Mouse (Mus musculus) MEL-GATA-1-ER (cell line): Measurements from ENCODE around the gene Bax.

ENCODE experiments used
- DNase-seq: peaks from one replicate; pipeline ENCODE4 v3.0.0-alpha.2; 2012; ENCODE audit warnings: low read depth; ENCODE audit errors: extremely low read depth

Bax gene

DNA sequence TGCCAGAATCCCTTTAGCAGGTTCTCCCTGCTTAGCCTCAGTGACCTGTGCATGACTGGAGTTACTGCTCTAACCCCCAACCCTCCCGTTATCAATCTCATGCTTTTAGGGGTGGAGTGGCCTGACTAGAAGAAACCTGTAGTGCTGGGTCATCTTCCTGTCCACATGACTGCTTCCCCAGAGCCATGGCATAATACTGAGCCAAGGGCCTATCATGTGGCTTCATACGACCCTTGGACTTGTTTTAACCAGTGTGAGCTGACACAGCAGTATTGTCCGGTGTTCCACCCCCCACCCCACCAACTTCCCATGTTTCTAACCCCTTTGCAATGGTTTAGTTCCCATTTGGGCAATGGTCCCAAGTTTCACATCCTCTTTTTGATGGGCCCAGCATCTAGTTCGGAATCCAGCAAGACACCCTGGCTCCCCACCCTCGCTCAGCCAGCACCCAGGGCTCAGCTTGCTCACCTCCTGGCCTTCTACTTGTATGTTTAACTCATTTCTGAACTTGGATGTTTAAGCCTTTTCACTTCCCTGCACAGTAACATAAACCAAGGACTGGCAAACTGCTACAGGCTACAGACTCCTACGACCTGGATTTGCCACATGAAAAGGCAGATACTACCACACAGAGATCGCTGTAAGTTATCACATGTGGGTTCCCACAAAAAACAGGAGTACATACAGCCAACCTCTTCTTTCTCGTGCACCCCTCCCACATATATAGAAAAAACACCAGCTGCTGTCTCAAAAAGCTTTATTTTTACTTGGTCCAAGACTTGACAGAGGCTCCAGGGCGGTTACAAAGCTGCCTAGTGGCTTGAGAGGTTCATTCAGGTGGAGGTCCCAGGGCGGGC is 9.3 kb downstream of the Bax start:
- DNase-seq, result peak; percentile 56

GRCm38 (mm10) chr7:45456721-45457203 is 9.9 kb downstream of the Bax start:
- no peak for DNase-seq

DNA sequence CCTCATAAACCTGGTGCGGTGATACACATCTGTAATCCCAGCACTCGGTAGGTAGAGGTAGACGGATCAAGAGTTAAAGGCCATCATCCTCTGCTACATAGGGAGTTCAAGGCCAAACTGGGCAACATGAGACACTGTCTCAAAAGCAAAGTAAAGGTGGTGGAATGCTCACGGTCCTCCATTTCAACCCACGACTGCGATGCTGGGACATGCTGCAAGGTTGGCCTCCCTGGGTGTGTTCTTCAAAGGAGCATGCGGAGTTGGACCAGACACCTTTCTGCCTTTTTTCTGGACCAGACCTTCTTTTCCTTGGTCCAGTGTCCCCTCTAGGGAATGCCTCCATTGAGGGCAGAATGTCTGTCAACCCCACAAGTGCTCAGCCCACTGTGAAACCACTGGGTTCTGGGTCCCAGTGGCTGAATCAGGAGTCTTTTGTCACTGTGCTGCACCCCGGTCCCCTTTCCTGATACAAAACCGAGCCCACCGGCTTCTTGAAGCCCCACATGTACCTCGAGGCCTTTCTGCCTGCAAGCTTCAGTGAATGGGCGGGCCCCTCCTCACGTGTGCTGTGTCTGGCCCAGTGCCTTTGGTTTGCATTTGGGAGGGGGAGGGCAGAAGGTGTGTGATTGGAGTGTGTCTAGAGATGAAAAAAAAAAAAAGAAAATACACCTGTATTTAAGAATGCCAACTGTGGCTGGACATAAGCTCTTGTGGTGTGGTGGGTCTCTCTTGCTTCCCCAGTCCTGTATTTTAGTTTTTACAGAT is 10.6 kb downstream of the Bax start:
- no peak for DNase-seq

- no peak for DNase-seq
Measured at GRCm38 (mm10) chr7:45454971-45455370, 11.7 kb downstream of the Bax start.

DNA sequence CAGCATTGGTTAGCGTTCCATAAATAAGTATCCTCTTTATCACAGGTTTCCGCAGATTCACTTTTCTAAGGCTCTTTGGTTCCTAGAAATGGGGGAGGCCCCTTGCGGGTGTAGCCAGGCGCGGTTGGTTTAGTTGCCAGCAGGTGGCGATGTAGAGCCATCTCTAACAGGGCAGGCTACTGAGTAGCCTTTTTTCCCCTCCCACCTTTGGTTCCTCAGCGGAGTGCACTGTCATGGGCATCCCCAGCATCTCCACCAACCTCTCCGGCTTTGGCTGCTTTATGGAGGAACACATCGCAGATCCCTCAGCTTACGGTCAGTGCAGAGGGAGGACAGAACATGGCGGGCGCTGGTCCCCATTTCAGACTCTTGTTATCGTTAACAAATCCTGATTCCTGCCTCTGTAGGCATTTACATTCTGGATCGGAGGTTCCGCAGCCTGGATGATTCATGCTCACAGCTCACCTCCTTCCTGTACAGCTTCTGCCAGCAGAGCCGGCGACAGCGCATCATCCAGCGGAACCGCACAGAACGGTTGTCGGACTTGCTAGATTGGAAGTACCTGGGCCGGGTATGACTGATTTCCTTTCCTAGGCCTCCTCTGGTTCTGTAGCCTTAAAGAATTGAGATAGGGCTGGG is 15.2 kb downstream of the Bax start:
- peak; percentile 60 for DNase-seq

GRCm38 (mm10) chr7:45449974-45450373 is 16.7 kb downstream of the Bax start:
- DNase-seq, result no peak

- DNase-seq, result no peak
Measured at GRCm38 (mm10) chr7:45447325-45447990, 19.2 kb downstream of the Bax start.

DNA sequence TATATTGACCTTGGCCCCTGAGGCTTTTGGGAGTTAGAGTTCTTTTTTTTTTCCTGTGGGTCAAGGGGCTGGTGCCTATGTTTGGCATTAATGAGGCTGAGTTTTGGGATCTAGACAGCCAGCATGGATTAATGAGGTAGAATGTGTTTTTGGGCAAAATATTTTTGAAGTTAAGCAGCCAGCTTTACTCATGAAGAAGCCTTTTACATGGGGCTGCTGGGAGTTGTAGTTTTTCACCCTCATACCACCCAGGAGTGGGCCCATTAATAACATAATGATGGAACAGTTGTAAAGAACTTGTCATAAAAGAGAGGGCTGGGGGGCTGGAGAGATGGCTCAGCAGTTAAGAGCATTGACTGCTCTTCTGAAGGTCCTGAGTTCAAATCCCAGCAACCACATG is 20.1 kb downstream of the Bax start:
- no peak for DNase-seq

DNA sequence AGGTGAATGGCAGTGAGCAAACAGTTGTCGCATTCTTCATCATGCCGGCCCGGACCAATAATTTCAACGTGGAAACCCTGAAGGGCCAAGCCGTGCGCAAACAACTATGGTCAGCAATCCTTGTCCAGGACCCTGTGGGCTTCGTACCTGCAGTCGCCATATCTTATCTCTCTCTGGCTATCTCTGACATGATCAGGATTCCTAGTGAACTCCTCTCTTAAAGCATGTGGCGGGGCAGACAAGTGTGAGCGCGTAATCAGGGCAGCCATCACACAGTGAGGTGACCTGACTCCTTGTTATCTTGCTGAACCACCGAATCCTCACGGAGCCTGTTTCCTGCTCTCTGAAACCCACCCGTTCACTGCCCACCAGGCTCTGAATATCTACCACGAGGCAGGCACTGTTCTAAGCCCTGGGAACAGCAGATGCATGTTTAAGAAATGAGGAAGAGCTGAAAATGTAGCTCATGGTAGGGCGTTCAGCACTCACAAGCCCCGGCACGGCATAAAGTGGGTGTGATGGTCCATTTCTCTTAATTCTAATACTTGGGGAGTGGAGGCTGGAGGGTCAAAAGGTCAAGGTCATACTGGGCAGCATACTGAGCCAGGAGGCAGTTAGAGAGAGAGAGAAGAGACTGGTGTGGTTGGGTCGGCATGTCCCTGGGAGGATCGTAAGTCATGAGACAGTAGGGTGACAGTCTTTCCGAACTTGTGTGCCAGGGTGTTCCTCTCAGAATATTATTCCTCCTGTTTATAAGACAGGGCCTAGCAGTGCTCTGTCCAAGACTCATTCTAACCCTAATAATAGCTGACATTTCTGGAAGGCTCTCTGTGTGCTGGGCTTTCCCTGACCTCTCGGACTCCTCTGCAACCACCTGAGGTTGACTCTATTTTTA is 22.9 kb downstream of the Bax start:
- no peak for DNase-seq

DNA sequence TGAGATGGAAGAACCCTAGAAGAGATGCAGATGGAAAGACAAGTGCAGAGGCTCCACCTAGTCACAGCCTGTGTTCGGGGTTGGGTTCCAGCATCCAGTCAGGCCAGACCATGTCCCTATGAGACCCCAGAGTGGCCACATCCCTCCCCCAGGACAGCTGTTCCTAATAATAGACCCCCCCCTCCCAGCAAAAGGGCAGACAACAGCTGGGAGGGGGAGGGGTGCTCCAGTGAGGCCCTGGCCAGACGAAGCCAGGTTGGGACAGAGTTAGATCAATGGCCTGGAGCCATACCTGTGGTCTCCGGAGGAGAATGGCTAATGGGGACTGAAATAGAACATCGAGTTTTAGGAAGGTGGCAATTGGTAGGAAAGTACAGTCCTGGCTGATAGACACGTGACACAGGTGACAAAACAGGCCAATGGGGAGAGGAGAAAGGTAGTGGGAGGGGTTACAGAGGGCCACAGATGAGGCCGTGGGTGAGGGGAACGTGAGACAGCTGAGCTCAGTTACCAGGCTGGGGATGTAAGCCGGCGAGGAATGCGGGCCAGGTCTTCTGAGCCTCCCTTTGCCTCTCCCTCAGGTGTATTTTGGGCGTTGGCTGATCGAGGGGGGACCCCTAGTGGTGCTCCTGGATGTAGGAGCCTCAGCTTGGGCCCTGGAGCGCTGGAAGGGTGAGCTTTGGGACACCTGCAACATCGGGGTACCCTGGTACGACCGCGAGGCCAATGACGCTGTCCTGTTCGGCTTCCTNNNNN is 29.0 kb downstream of the Bax start, which contains the start of gene Ruvbl2:
Ruvbl2 (minus strand) TSS at position 576 of the 756 bp plus-strand sequence.
- DNase-seq, result no peak

- no peak for DNase-seq
Measured at GRCm38 (mm10) chr7:45437046-45437445, 29.7 kb downstream of the Bax start.

GRCm38 (mm10) chr7:45436444-45436843 is 30.3 kb downstream of the Bax start:
- DNase-seq, result no peak

DNA sequence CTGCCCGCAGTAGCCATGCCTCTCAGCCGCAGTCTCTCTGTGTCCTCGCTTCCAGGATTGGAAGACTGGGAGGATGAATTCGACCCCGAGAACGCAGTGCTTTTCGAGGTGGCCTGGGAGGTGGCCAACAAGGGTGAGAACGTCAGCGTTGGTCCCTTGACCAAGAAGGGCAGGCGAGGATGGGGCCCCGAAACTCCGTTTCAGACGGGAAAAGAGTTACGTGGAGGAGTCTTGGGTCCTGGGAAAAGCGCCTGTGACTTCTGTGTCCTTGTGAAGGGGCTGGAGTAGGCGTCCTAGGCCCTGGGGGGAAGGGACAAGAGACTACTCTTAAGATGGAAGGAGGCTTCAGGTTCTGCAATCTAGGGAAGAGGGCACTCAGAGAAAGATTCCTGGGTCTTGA is 31.7 kb downstream of the Bax start:
- no peak for DNase-seq

GRCm38 (mm10) chr7:45434203-45435015 is 32.3 kb downstream of the Bax start, which contains the start of gene Gys1:
Gys1 (plus strand) TSS chr7:45434844.
- DNase-seq, result peak; percentile 99

- DNase-seq, result no peak
Measured at GRCm38 (mm10) chr7:45433835-45434202, 32.9 kb downstream of the Bax start.

DNA sequence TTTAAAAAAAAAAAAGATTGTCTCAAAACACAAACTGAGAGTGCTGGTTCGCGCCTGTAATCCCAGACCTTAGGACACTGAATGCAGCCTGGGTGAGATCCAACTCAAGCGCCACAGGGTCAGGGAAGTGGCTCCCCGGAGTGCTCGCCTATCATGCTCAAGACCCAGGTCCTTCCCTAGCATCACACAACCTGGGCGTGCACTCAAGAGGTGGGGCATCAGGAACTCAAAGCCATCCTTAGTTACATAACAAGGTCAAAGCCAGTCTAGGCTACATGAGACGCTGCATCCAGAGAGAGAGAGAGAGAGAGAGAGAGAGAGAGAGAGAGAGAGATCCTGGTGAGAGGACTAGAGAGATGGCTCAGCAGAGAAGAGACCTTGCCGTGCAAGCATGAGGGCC is 40.1 kb downstream of the Bax start:
- DNase-seq, result no peak

- no peak for DNase-seq
Measured at GRCm38 (mm10) chr7:45421194-45421593, 45.5 kb downstream of the Bax start.

DNA sequence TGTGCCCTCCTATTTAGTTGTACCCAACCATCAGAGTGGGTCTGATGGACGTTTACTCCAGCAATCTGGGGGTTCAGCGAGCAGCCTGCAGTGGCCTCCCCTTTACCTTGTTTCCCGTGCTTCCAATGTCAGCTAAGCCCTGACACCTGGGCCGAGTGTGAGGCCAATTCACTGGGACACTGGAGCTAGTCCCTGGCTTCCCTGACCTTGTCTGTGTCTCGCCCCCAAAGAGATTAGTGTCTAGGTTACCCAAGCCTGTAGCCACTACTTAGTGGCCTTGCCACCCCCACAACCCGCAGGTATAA is 46.1 kb downstream of the Bax start, which contains the start of gene Lhb:
Lhb (plus strand) TSS at position 206 of the 305 bp plus-strand sequence.
- no peak for DNase-seq
